Mouse (Mus musculus) bone marrow, adult 2 months (tissue): ENCODE measurements at regions not wholly inside any gene's neighbourhood (a gene's known extent, or its start where the extent isn't known, plus 50 kb on each side); places are given as distances from the start of the nearest gene placed in this dataset.
"Not testable (repeated sequence)": the region's sequence is repeated elsewhere in the genome, so short reads cannot be mapped to it uniquely, and the experiment has no call there.

Experiments used
- CTCF ChIP-seq: fragments of 200-500 bp; IDR thresholded peaks from 2 replicates; pipeline ENCODE4 v1.5.1; 2011; ENCODE audit warnings: low read length, control low read depth; ENCODE audit not compliant: control insufficient read depth, insufficient read depth
- POLR2A ChIP-seq: fragments of 200-500 bp; IDR thresholded peaks from 2 replicates; pipeline ENCODE4 v1.6.1; 2011; ENCODE audit warnings: low read depth, mild to moderate bottlenecking, control low read depth, low read length, borderline replicate concordance; ENCODE audit not compliant: control insufficient read depth

DNA sequence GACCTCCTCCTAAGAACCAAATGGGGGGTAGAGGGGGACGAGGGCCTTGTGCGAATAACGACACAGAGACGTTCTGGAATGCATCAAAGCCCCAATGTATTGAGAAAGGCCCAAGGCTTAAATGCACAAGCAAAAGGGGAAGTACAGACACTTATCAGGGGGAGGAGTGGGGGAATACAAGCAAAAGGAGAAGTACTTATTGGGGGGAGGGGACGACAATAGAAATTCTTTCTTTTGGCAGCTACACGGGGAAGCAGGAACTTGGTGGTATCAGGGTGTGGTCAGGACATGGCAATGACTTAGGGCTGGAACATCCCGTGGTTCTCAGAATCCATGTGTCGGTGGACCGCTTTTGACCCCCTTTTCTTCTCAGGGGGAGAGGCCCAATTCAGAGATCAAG, 68.3 kb upstream of the Adtrp start:
- TF ChIP-seq CTCF, POLR2A: not testable (repeated sequence)
